Mouse (Mus musculus): ENCODE measurements at regions not wholly inside any gene's neighbourhood (a gene's known extent, or its start where the extent isn't known, plus 50 kb on each side); places are given as distances from the start of the nearest gene placed in this dataset.

DNA sequence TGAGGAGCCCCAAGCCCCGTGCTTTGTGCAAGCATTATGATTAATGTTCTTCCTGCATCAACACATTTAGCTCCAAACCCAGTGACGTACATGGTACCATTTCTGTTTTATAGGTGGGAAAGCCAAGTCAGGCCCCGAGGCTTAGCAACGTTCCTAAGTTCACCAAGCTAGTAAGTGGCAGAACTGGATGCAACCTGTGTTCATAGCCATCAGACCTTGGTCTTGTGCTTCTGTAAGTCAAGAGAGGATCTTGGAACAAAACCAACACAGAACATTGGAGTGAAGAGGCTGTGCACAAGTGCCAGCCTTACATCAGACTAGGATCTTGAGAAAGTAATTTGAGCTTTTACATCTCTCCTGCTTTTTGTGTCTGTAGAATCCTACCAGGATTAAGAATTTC is 71.3 kb downstream of the Cdc7 start:
- H3K9me3 ChIP-seq (ENCODE audit: low read length) = no peaks in the 10 kb centered on the region
- no peak overlapping the region for H3K4me3 ChIP-seq (ENCODE audit: low read depth, low read length)
- WGBS (ENCODE audit: insufficient replicate concordance) = 58% methylated on average over 4 of the region's 4 CpGs
- TF ChIP-seq EP300 (IDR thresholded peaks at IDR 0.05; ENCODE audit: low read depth) = no peak
- no peak for TF ChIP-seq CTCF (IDR thresholded peaks at IDR 0.05; ENCODE audit: low read depth)
- no peak overlapping the region for H3K9ac ChIP-seq (replicated peaks)
- H3K27me3 ChIP-seq (ENCODE audit: insufficient read depth, low read length) = no peaks in the 10 kb centered on the region
- no peak overlapping the region for H3K27ac ChIP-seq (ENCODE audit: low read depth)
- no peaks in the 10 kb centered on the region for H3K36me3 ChIP-seq (replicated peaks; ENCODE audit: insufficient read depth, low read length)
- no peak overlapping the region for H3K4me2 ChIP-seq (ENCODE audit: low read depth, low read length)
- DNase-seq = no peak
- no peak for ATAC-seq
- H3K4me1 ChIP-seq (ENCODE audit: insufficient read depth) = no peaks in the 10 kb centered on the region

GRCm38 (mm10) chr5:107035782-107036181 is 71.7 kb downstream of the Cdc7 start:
- Histone ChIP-seq H3K4me2 (ENCODE audit: low read depth, low read length) (no peak overlapping the region), H3K4me1 (ENCODE audit: insufficient read depth) (no peaks in the 10 kb centered on the region), H3K9me3 (ENCODE audit: low read length) (no peaks in the 10 kb centered on the region), H3K9ac (replicated peaks) (no peak overlapping the region), H3K27ac (ENCODE audit: low read depth) (no peak overlapping the region), H3K4me3 (ENCODE audit: low read depth, low read length) (no peak overlapping the region), H3K27me3 (ENCODE audit: insufficient read depth, low read length) (no peaks in the 10 kb centered on the region), H3K36me3 (replicated peaks; ENCODE audit: insufficient read depth, low read length) (no peaks in the 10 kb centered on the region)
- DNase-seq (no peak), ATAC-seq (no peak)
- TF ChIP-seq EP300 (IDR thresholded peaks at IDR 0.05; ENCODE audit: low read depth) = no peak
- TF ChIP-seq CTCF (IDR thresholded peaks at IDR 0.05; ENCODE audit: low read depth) = no peak
- WGBS (ENCODE audit: insufficient replicate concordance) = 55% methylated on average over 6 of the region's 6 CpGs

GRCm38 (mm10) chr5:107036475-107036874 is 72.4 kb downstream of the Cdc7 start:
- no peaks in the 10 kb centered on the region for H3K27me3 ChIP-seq (ENCODE audit: insufficient read depth, low read length)
- 59% methylated on average over 6 of the region's 6 CpGs for WGBS (ENCODE audit: insufficient replicate concordance)
- ATAC-seq (no peak), DNase-seq (no peak)
- no peak overlapping the region for H3K9ac ChIP-seq (replicated peaks)
- H3K36me3 ChIP-seq (replicated peaks; ENCODE audit: insufficient read depth, low read length) = no peaks in the 10 kb centered on the region
- no peak overlapping the region for H3K4me3 ChIP-seq (ENCODE audit: low read depth, low read length)
- no peaks in the 10 kb centered on the region for H3K4me1 ChIP-seq (ENCODE audit: insufficient read depth)
- H3K9me3 ChIP-seq (ENCODE audit: low read length) = no peaks in the 10 kb centered on the region
- no peak overlapping the region for H3K27ac ChIP-seq (ENCODE audit: low read depth)
- TF ChIP-seq CTCF (IDR thresholded peaks at IDR 0.05; ENCODE audit: low read depth) = no peak
- no peak for TF ChIP-seq EP300 (IDR thresholded peaks at IDR 0.05; ENCODE audit: low read depth)
- H3K4me2 ChIP-seq (ENCODE audit: low read depth, low read length) = no peak overlapping the region

- Histone ChIP-seq H3K4me1 (ENCODE audit: insufficient read depth) (no peaks in the 10 kb centered on the region), H3K4me2 (ENCODE audit: low read depth, low read length) (no peak overlapping the region), H3K9me3 (ENCODE audit: low read length) (no peaks in the 10 kb centered on the region), H3K36me3 (replicated peaks; ENCODE audit: insufficient read depth, low read length) (no peaks in the 10 kb centered on the region), H3K4me3 (ENCODE audit: low read depth, low read length) (no peak overlapping the region), H3K27me3 (ENCODE audit: insufficient read depth, low read length) (no peaks in the 10 kb centered on the region), H3K9ac (replicated peaks) (no peak overlapping the region), H3K27ac (ENCODE audit: low read depth) (no peak overlapping the region)
- WGBS (ENCODE audit: insufficient replicate concordance) = 79% methylated on average over 6 of the region's 6 CpGs
- ATAC-seq (no peak), DNase-seq (no peak)
- TF ChIP-seq CTCF (IDR thresholded peaks at IDR 0.05; ENCODE audit: low read depth) (no peak), EP300 (IDR thresholded peaks at IDR 0.05; ENCODE audit: low read depth) (no peak)
Measured at GRCm38 (mm10) chr5:107037087-107037486, 73.0 kb downstream of the Cdc7 start.

GRCm38 (mm10) chr5:107039340-107039739 is 75.2 kb downstream of the Cdc7 start:
- no peak overlapping the region for H3K27ac ChIP-seq (ENCODE audit: low read depth)
- no peaks in the 10 kb centered on the region for H3K9me3 ChIP-seq (ENCODE audit: low read length)
- H3K27me3 ChIP-seq (ENCODE audit: insufficient read depth, low read length) = no peaks in the 10 kb centered on the region
- no peak overlapping the region for H3K9ac ChIP-seq (replicated peaks)
- no peak for TF ChIP-seq EP300 (IDR thresholded peaks at IDR 0.05; ENCODE audit: low read depth)
- no peak for TF ChIP-seq CTCF (IDR thresholded peaks at IDR 0.05; ENCODE audit: low read depth)
- whole genome bisulfite sequencing (ENCODE audit: insufficient replicate concordance) = 79% methylated on average over 8 of the region's 8 CpGs
- H3K4me1 ChIP-seq (ENCODE audit: insufficient read depth) = no peaks in the 10 kb centered on the region
- H3K4me3 ChIP-seq (ENCODE audit: low read depth, low read length) = no peak overlapping the region
- H3K36me3 ChIP-seq (replicated peaks; ENCODE audit: insufficient read depth, low read length) = no peaks in the 10 kb centered on the region
- no peak overlapping the region for H3K4me2 ChIP-seq (ENCODE audit: low read depth, low read length)
- no peak for DNase-seq
- no peak for ATAC-seq

- WGBS (ENCODE audit: insufficient replicate concordance) = 80% methylated on average over 6 of the region's 6 CpGs
- H3K4me3 ChIP-seq (ENCODE audit: low read depth, low read length) = no peak overlapping the region
- H3K27me3 ChIP-seq (ENCODE audit: insufficient read depth, low read length) = no peaks in the 10 kb centered on the region
- ATAC-seq (no peak), DNase-seq (no peak)
- H3K9me3 ChIP-seq (ENCODE audit: low read length) = no peaks in the 10 kb centered on the region
- H3K36me3 ChIP-seq (replicated peaks; ENCODE audit: insufficient read depth, low read length) = no peaks in the 10 kb centered on the region
- TF ChIP-seq CTCF (IDR thresholded peaks at IDR 0.05; ENCODE audit: low read depth) (no peak), EP300 (IDR thresholded peaks at IDR 0.05; ENCODE audit: low read depth) (no peak)
- H3K9ac ChIP-seq (replicated peaks) = no peak overlapping the region
- no peaks in the 10 kb centered on the region for H3K4me1 ChIP-seq (ENCODE audit: insufficient read depth)
- no peak overlapping the region for H3K4me2 ChIP-seq (ENCODE audit: low read depth, low read length)
- no peak overlapping the region for H3K27ac ChIP-seq (ENCODE audit: low read depth)
Measured at GRCm38 (mm10) chr5:107039956-107040355, 75.8 kb downstream of the Cdc7 start.

- 80% methylated on average over 10 of the region's 10 CpGs for WGBS (ENCODE audit: insufficient replicate concordance)
- TF ChIP-seq CTCF (IDR thresholded peaks at IDR 0.05; ENCODE audit: low read depth) = no peak
- TF ChIP-seq EP300 (IDR thresholded peaks at IDR 0.05; ENCODE audit: low read depth) = no peak
Measured at GRCm38 (mm10) chr5:107040489-107040888, 76.4 kb downstream of the Cdc7 start.

More at GRCm38 (mm10) chr5:107040489-107040888, 76.4 kb downstream of the Cdc7 start:
- Histone ChIP-seq H3K9me3 (ENCODE audit: low read length) (no peaks in the 10 kb centered on the region), H3K9ac (replicated peaks) (no peak overlapping the region), H3K4me3 (ENCODE audit: low read depth, low read length) (no peak overlapping the region), H3K27ac (ENCODE audit: low read depth) (no peak overlapping the region), H3K27me3 (ENCODE audit: insufficient read depth, low read length) (no peaks in the 10 kb centered on the region), H3K36me3 (replicated peaks; ENCODE audit: insufficient read depth, low read length) (no peaks in the 10 kb centered on the region), H3K4me2 (ENCODE audit: low read depth, low read length) (no peak overlapping the region), H3K4me1 (ENCODE audit: insufficient read depth) (no peaks in the 10 kb centered on the region)
- ATAC-seq (no peak), DNase-seq (no peak)

Data from liver, postnatal 0 days (tissue).